Mouse (Mus musculus) stomach, postnatal 0 days (tissue): Measurements from ENCODE around the gene Sh3glb1.

Experiments used
- CTCF ChIP-seq: IDR thresholded peaks from 2 replicates; pipeline ENCODE4 v1.5.1; 2016; ENCODE audit warnings: antibody characterized with exemption, low read depth, mild to moderate bottlenecking, moderate library complexity
- EP300 ChIP-seq: optimal IDR thresholded peaks from 2 replicates; pipeline ENCODE3; 2016; ENCODE audit warnings: antibody characterized with exemption

- TF ChIP-seq CTCF (no peak), EP300 (no peak)
These were observed 11.5 kb downstream of the Sh3glb1 start for GRCm38 (mm10) chr3:144708612-144709011.
